Mouse (Mus musculus): Measurements from ENCODE around the gene Sfmbt1. TPM values are rescaled to one million over a fixed set of nuclear protein-coding genes. Genes with fewer than 3 reads are reported as not detected.

The Sfmbt1 gene
- polyA plus RNA-seq, 1 experiment from 2014 or later: 21.5 TPM

DNA sequence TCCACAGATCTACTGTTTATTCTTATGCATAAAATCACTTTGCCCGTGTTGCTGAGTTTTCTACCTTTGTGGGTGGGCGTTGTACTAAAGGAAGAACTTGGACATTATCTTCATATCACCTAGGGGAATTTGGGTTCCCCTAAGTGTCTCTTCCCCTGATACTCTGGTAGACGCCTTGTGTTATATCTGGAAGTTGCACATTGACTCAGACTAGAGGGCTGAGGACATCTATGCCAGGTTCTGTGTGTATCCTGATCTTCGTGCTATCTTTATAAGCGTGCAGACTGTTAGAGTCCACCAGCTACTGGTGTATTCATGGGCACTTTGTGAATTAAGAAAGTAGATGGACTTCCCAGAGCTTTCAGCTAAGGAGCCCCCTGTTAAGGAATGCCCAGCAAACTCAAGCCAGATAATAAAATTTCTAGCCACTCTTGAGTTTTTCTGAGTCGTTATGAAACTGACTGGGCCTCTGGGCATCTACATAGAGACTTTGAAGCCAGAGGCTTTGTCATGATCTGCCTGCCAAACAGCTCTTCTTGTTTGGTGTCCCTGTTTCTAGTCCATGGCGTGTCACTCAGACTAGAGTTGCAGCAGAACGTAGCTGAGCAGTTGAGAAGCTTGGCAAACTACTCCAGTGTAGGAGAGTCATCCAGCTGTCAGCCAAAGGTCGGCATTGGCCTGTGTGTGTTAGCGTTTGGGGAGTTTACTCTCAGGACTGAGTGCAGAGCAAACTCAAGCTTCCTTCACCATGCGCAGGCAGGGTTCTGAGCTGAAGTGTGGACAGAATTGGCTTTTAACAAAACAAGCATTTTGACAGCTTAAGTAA lies 114.2 kb downstream of the Sfmbt1 start:
- H3K4me3 ChIP-seq (replicated peaks): no peak overlapping the region
- H3K36me3 ChIP-seq: no peaks in the 10 kb centered on the region
- no peak for ATAC-seq
- no peak overlapping the region for H3K27ac ChIP-seq
- H3K4me2 ChIP-seq (replicated peaks): no peak overlapping the region
- H3K9me3 ChIP-seq: no peaks in the 10 kb centered on the region
- H3K4me1 ChIP-seq (replicated peaks): peaks cover 24% of the 10 kb centered on the region
- no peaks in the 10 kb centered on the region for H3K27me3 ChIP-seq
- WGBS: 88% methylated on average over 11 of the region's 11 CpGs
- no peak overlapping the region for H3K9ac ChIP-seq (replicated peaks)

DNA sequence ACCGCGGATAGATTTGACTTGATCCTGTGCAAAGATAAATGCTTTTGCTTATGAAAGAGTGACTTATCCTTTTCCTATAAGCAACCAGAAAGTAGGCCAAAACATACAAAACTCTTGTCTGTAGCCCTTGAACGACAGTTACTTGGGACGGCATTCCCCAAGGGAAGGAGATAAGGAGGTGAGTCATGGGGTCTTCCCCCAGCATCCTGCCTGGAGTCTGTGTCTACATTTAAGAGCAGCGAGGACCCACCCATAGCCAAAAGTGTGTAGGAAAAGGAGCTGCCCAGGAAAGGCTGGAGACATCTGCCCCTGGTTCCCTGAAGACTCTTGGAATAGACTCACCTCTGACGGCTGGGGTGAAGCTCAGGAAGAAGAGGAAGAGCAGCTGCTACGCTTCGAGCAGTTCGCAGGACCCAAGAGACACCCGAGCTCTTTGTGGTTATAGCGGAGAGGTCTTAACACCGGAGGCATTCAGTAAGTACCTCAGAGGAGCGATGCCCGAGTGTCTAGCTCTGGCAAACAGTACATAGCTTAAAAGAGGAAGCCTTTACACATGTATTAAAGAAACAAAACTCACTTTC lies 122.9 kb downstream of the Sfmbt1 start:
- 93% methylated on average over 14 of the region's 14 CpGs for WGBS
- Histone ChIP-seq H3K27ac (no peak overlapping the region), H3K36me3 (peaks cover 21% of the 10 kb centered on the region), H3K27me3 (no peaks in the 10 kb centered on the region), H3K4me3 (replicated peaks) (no peak overlapping the region), H3K9ac (replicated peaks) (no peak overlapping the region), H3K4me1 (replicated peaks) (no peaks in the 10 kb centered on the region), H3K4me2 (replicated peaks) (no peak overlapping the region), H3K9me3 (no peaks in the 10 kb centered on the region)
- ATAC-seq: no peak

DNA sequence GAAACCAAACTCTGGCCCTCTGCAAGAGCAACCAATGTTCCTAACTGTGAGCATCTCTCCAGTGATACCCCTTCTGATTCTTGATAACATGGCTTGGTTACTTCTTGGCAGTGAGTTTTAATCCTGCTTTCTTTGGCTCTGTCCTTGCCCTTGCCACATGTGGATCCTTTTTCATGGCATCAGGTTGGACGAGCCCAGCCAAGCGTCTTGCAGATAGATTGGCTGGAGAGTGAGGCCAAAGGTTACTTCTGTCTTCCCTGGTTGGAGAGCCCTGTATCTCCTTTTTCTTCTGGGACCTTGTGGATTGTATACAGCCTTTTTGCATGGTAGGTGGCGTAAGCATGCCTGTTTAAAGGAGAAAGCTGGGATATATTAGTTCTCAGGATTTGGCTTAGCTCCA lies 129.1 kb downstream of the Sfmbt1 start:
- Histone ChIP-seq H3K36me3 (peaks cover 7% of the 10 kb centered on the region; the same call in 1 of the 2 replicates), H3K9ac (replicated peaks) (no peak overlapping the region), H3K4me2 (replicated peaks) (no peak overlapping the region), H3K27me3 (no peaks in the 10 kb centered on the region), H3K4me3 (replicated peaks) (no peak overlapping the region), H3K4me1 (replicated peaks) (no peaks in the 10 kb centered on the region), H3K27ac (no peak overlapping the region), H3K9me3 (no peaks in the 10 kb centered on the region)
- 95% methylated on average over 3 of the region's 3 CpGs for WGBS
- no peak for ATAC-seq

DNA sequence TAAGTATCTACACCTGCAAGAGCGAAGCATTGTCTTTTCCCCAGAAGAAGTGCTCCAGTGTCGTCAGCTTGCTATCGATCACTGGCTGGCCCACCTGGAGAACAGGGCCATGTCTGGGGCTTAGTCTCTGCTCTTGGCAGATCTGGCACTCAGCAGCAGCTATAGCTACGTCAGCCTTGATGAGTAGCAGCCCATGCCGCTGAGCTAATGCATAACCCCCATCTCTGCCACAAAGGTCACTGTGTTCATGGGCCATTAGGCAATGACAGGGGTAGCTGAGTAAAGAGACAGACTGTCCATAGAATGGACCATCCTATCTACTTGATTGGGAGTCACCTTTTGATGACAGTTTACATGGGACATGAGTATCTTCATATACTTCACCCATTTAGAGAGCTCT lies 135.9 kb downstream of the Sfmbt1 start:
- Histone ChIP-seq H3K9ac (replicated peaks) (no peak overlapping the region), H3K4me1 (replicated peaks) (no peaks in the 10 kb centered on the region), H3K36me3 (0 out of 2 replicates have a peak, but pooled peaks cover 2% of the 10 kb centered on the region), H3K27ac (no peak overlapping the region), H3K9me3 (no peaks in the 10 kb centered on the region), H3K4me2 (replicated peaks) (no peak overlapping the region), H3K27me3 (no peaks in the 10 kb centered on the region), H3K4me3 (replicated peaks) (no peak overlapping the region)
- no peak for ATAC-seq
- WGBS: 89% methylated on average over 5 of the region's 5 CpGs

DNA sequence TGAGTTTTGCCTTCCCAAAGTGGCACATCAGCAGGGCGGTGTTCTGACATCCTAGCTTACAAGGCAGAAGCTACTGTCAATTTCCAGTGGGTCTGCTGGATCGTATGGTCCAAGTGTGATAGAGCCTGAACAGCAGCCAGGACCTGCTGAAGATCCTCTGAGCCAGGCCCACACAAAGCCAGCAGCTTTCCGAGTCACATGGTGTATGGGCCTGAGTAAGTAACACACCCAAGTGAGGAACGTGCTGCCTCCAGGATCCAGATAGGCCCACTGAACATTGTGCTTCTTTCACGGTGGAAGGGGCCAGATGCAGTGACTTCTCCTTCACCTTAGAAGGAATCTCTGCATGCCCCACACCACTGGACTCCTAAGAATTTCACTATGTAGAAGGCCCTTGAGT lies 137.7 kb downstream of the Sfmbt1 start:
- Histone ChIP-seq H3K27ac (no peak overlapping the region), H3K9me3 (no peaks in the 10 kb centered on the region), H3K9ac (replicated peaks) (no peak overlapping the region), H3K27me3 (no peaks in the 10 kb centered on the region), H3K4me2 (replicated peaks) (no peak overlapping the region), H3K4me1 (replicated peaks) (no peaks in the 10 kb centered on the region), H3K36me3 (no peaks in the 10 kb centered on the region), H3K4me3 (replicated peaks) (no peak overlapping the region)
- ATAC-seq: no peak
- 92% methylated on average over 5 of the region's 5 CpGs for WGBS

DNA sequence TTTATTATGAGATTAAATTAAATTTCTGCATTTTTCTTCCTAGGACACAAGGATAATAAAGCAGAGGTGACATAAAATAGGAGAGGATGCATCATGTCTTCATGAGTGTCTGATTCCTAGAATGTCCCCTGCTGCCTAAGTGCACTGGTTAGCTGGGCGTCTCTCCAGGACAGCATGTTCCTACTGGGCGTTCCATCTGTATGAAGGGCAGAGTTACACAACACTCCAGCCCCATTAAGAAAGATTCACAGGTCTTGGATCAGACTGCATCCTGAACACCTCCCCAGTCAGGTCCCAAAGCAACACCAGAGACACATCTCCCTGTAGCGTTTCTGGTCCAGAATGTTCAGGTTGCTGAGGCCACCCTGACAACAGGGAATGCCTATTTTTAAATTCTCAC lies 140.7 kb downstream of the Sfmbt1 start:
- Histone ChIP-seq H3K9ac (replicated peaks) (no peak overlapping the region), H3K27me3 (no peaks in the 10 kb centered on the region), H3K4me2 (replicated peaks) (no peak overlapping the region), H3K36me3 (no peaks in the 10 kb centered on the region), H3K4me3 (replicated peaks) (no peak overlapping the region), H3K4me1 (replicated peaks) (no peaks in the 10 kb centered on the region), H3K9me3 (no peaks in the 10 kb centered on the region; the same call in 1 of the 2 replicates), H3K27ac (no peak overlapping the region)
- 97% methylated on average over 3 of the region's 3 CpGs for WGBS
- no peak for ATAC-seq

DNA sequence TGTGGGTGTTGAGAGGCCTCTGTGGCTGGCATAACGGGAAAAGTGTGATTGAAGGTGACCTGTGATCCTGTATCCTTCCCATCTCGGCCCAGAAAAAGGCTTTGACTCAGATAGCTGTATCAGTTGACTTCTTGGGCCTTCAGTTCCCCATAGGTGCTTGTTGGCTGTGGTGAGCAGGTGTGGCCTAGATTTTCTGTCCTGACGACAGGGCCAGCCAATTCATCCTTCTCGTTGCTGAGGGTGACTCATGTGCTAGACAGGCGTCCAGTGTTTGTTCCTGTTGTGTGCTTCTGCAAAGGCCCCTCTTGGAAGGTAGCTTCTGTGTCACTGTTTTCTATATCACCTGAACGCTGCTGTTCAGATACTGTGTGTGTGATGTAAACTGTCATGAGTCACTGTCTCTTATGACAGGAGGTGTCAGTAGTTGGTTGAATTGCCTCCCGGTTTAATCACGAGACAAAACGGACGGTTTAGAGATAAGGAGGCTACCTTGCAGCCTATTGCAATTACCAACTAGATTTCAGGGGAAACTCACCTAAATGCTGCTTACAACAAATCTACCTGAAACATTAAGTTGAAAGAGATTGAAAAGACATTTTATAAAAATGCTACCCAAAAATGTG lies 142.3 kb downstream of the Sfmbt1 start:
- no peak overlapping the region for H3K4me2 ChIP-seq (replicated peaks)
- H3K27me3 ChIP-seq: no peaks in the 10 kb centered on the region
- no peak for ATAC-seq
- no peak overlapping the region for H3K9ac ChIP-seq (replicated peaks)
- WGBS: 93% methylated on average over 10 of the region's 10 CpGs
- no peak overlapping the region for H3K27ac ChIP-seq
- H3K4me3 ChIP-seq (replicated peaks): no peak overlapping the region
- H3K9me3 ChIP-seq: no peaks in the 10 kb centered on the region; the same call in 1 of the 2 replicates
- H3K4me1 ChIP-seq (replicated peaks): no peaks in the 10 kb centered on the region
- H3K36me3 ChIP-seq: no peaks in the 10 kb centered on the region

DNA sequence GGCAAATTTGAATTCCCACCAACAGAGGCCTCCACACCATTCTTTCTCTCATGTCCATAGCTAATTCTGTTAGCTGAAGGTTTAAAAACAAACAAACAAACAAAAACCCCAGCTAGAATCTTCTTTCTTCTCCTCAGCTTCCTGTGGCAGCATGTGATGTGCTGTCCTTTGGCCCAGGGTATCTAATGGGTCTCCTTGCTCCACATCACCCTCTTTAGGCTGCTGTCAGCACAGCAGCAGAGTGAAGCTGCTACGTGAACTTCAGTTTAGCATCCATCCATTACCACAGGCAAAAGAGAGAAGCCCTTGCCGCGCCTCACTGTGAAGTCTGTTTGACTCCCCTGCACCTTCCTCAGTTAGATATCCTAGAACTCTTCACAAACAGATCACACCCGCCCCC lies 143.3 kb downstream of the Sfmbt1 start:
- H3K9me3 ChIP-seq: no peaks in the 10 kb centered on the region; the same call in 1 of the 2 replicates
- no peaks in the 10 kb centered on the region; the same call in 1 of the 2 replicates for H3K36me3 ChIP-seq
- H3K4me1 ChIP-seq (replicated peaks): no peaks in the 10 kb centered on the region
- H3K4me2 ChIP-seq (replicated peaks): no peak overlapping the region
- ATAC-seq: no peak
- no peak overlapping the region for H3K27ac ChIP-seq
- H3K27me3 ChIP-seq: no peaks in the 10 kb centered on the region
- WGBS: 75% methylated on average over 4 of the region's 4 CpGs
- no peak overlapping the region for H3K9ac ChIP-seq (replicated peaks)
- H3K4me3 ChIP-seq (replicated peaks): no peak overlapping the region

DNA sequence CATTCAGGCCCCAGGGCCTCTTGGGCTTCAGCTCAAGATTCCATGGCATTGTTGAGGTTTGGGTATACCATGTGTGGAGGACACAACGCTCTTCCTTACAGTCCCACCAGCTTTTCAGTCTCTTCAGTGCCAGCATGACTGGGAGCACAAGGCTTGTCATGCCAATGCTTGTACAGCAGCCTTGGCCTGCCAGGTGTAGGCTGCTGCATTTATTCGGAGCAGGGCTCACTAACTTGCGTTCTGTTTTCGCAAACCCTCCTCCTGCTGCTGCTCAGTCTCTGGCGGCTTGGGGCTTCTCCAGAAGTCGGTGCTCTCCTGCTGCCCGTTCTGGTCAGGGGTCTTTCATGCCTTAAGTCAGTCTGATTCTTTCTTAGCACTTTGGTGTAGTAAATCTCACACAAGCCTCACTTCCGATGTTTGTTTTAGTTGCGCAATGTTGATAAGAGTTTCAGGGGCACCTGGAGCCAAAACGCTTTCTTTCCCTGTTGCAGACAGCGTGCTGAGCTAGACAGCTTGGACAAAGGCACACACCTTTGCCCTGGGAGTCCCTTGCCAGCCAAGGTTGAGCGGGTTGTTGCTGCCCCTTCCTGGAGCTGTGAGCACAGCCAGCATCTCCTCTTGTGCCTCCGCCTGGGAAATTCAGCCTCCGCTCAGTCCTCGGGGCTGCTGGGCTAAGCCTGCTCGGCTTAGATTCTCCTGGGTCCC lies 146.9 kb downstream of the Sfmbt1 start:
- no peak overlapping the region for H3K9ac ChIP-seq (replicated peaks)
- H3K27me3 ChIP-seq: no peaks in the 10 kb centered on the region
- H3K9me3 ChIP-seq: no peaks in the 10 kb centered on the region; the same call in 1 of the 2 replicates
- H3K4me1 ChIP-seq (replicated peaks): no peaks in the 10 kb centered on the region
- ATAC-seq: no peak
- no peak overlapping the region for H3K4me3 ChIP-seq (replicated peaks)
- no peak overlapping the region for H3K4me2 ChIP-seq (replicated peaks)
- no peak overlapping the region for H3K27ac ChIP-seq
- peaks cover 19% of the 10 kb centered on the region for H3K36me3 ChIP-seq
- 84% methylated on average over 16 of the region's 16 CpGs for WGBS

DNA sequence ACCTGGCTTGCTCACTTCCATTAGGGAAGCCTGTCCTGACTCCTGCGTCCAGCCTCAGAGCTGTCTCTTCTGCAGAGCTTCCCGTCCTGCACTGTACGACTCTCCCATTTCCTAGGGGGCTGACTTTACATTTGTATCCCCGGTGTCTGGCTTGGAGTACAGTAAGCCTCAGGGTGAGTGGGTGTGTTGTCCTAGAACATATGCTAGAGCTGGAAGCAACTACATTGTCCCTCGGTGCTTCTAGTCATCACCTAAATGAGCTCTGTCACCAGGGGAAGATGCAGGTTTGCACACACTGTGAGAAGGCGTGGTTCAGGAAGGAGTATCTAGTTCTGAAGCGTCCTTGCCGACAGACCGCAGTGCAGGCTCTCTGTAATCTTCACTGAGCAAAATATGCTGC lies 147.7 kb downstream of the Sfmbt1 start:
- H3K4me1 ChIP-seq (replicated peaks): no peaks in the 10 kb centered on the region
- no peak overlapping the region for H3K9ac ChIP-seq (replicated peaks)
- H3K4me3 ChIP-seq (replicated peaks): no peak overlapping the region
- H3K4me2 ChIP-seq (replicated peaks): no peak overlapping the region
- no peak for ATAC-seq
- WGBS: 94% methylated on average over 9 of the region's 9 CpGs
- H3K36me3 ChIP-seq: peaks cover 19% of the 10 kb centered on the region
- H3K9me3 ChIP-seq: no peaks in the 10 kb centered on the region; the same call in 1 of the 2 replicates
- no peak overlapping the region for H3K27ac ChIP-seq
- H3K27me3 ChIP-seq: no peaks in the 10 kb centered on the region

DNA sequence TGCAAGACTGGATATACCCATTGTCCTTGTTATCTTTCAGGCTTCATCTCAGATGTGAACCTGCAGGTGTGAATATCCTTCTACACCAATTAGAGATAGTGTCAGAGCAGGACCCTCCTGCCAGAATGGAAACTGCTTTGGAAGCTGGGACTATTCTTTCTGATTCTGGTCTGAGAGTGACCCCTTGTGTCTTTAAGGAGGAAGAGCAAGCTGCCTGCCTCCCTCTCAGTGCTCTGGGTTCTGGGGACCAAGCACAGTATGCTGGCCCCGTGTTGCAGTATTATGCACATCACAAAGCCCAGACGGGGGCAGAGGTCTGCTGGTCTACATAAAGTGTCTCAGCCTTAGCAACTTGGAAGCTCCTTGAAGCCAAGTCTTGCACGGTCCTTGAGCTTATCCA lies 150.7 kb downstream of the Sfmbt1 start:
- Histone ChIP-seq H3K36me3 (peaks cover 28% of the 10 kb centered on the region), H3K4me2 (replicated peaks) (no peak overlapping the region), H3K9ac (replicated peaks) (no peak overlapping the region), H3K9me3 (no peaks in the 10 kb centered on the region), H3K27me3 (no peaks in the 10 kb centered on the region), H3K4me1 (replicated peaks) (no peaks in the 10 kb centered on the region), H3K4me3 (replicated peaks) (no peak overlapping the region), H3K27ac (no peak overlapping the region)
- no peak for ATAC-seq
- 63% methylated on average over 3 of the region's 3 CpGs for WGBS

DNA sequence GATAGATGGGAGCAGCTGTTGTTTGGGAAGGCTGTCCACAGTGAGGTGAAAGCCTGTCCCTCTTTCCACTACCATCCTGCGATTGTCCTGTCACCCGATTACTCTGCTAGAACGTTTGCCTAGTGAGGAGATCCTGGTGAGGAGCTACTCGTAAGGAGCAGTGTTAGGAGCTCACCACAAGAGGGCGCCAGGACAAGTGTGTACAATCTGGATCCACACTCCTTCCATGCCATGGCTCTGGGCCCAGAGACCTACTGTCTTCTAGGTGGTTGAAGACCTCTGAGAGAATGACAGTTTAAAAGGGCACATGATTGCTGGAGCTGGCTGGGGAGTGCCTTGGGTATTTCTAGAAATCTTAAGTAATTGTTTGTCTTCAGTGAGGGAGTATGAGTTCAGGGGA lies 152.4 kb downstream of the Sfmbt1 start:
- no peak overlapping the region for H3K4me2 ChIP-seq (replicated peaks)
- peaks cover 29% of the 10 kb centered on the region for H3K36me3 ChIP-seq
- 0 out of 2 replicates have a peak, but pooled peaks have one; percentile 48 for ATAC-seq
- H3K27me3 ChIP-seq: no peaks in the 10 kb centered on the region
- no peak overlapping the region for H3K27ac ChIP-seq
- H3K9ac ChIP-seq (replicated peaks): no peak overlapping the region
- H3K4me1 ChIP-seq (replicated peaks): no peaks in the 10 kb centered on the region
- no peak overlapping the region for H3K4me3 ChIP-seq (replicated peaks)
- H3K9me3 ChIP-seq: no peaks in the 10 kb centered on the region
- 34% methylated on average over 5 of the region's 5 CpGs for WGBS
